In genomic region chr10:76120124-76120711, GRCm38 (mm10) we compare ENCODE assay signal across 19 mouse cellular contexts. TPM values are rescaled to one million over a fixed set of nuclear protein-coding genes. Genes with fewer than 3 reads are reported as not detected.
A peak's percentile ranks its signal among the peaks of the same experiment; 100 is the strongest.
DNase-seq lines count a peak whose midpoint lies in the region; ATAC-seq and TF ChIP-seq lines count a peak whose summit lies in the region.
"Had no signal": no experiment of that assay in that cellular context is flagged by ENCODE, and none has a peak within 500 bp of the region (broad histone marks: within the 10 kb centered on the region; RNA-seq: fewer than 3 reads in every experiment).

No protein-coding gene starts in this region.

- no peak for ATAC-seq in forebrain, embryonic 11.5 days (replicated peaks; ENCODE audit: low FRiP score)
- no peak for ATAC-seq in forebrain, embryonic 15.5 days (replicated peaks)
- ATAC-seq in intestine, postnatal 0 days, result no peak
- no peak for ATAC-seq in inflammation-experienced regulatory T-cells, adult 6 months
- ATAC-seq: liver, embryonic 12.5 days had no signal

- no peak overlapping the region for H3K4me3 ChIP-seq in forebrain, embryonic 11.5 days (ENCODE audit: low read depth, low read length)
- no peak overlapping the region for H3K4me3 ChIP-seq in forebrain, embryonic 15.5 days
- H3K4me3 ChIP-seq in intestine, postnatal 0 days (ENCODE audit: low read depth, low read length), result no peak overlapping the region
- H3K4me3 ChIP-seq: limb, embryonic 10.5 days; liver, embryonic 12.5 days had no signal

- H3K4me1 ChIP-seq in forebrain, embryonic 11.5 days (replicated peaks; ENCODE audit: control insufficient read depth, insufficient read depth, low read length), result no peaks in the 10 kb centered on the region
- peaks cover 4% of the 10 kb centered on the region; the same call in 1 of the 2 replicates for H3K4me1 ChIP-seq in forebrain, embryonic 15.5 days
- no peaks in the 10 kb centered on the region for H3K4me1 ChIP-seq in intestine, postnatal 0 days (replicated peaks; ENCODE audit: control insufficient read depth, insufficient read depth, low read length)
- H3K4me1 ChIP-seq: limb, embryonic 10.5 days; liver, embryonic 12.5 days had no signal

- H3K4me2 ChIP-seq in forebrain, embryonic 11.5 days (ENCODE audit: low read depth, low read length, severe bottlenecking), result no peak overlapping the region
- H3K4me2 ChIP-seq in forebrain, embryonic 15.5 days (replicated peaks), result no peak overlapping the region
- no peak overlapping the region for H3K4me2 ChIP-seq in intestine, postnatal 0 days (replicated peaks; ENCODE audit: low read depth)
- H3K4me2 ChIP-seq: heart, embryonic 11.5 days; liver, embryonic 12.5 days had no signal

- H3K27me3 ChIP-seq in forebrain, embryonic 11.5 days (ENCODE audit: control insufficient read depth, insufficient read depth, low read length), result no peaks in the 10 kb centered on the region
- no peaks in the 10 kb centered on the region for H3K27me3 ChIP-seq in forebrain, embryonic 15.5 days
- H3K27me3 ChIP-seq in intestine, postnatal 0 days (replicated peaks; ENCODE audit: control insufficient read depth, insufficient read depth, low read length), result no peaks in the 10 kb centered on the region
- H3K27me3 ChIP-seq: liver, embryonic 12.5 days had no signal

- H3K9me3 ChIP-seq in forebrain, embryonic 11.5 days (ENCODE audit: control insufficient read depth, low read length), result no peaks in the 10 kb centered on the region
- H3K9me3 ChIP-seq in forebrain, embryonic 15.5 days, result no peaks in the 10 kb centered on the region
- no peaks in the 10 kb centered on the region for H3K9me3 ChIP-seq in intestine, postnatal 0 days (ENCODE audit: control insufficient read depth)
- H3K9me3 ChIP-seq: limb, embryonic 10.5 days; liver, embryonic 12.5 days had no signal

- 48% methylated on average over 4 of the region's 4 CpGs for WGBS in forebrain, embryonic 11.5 days
- 21% methylated on average over 4 of the region's 4 CpGs for WGBS in forebrain, embryonic 15.5 days
- WGBS in intestine, postnatal 0 days, result 16% methylated on average over 4 of the region's 4 CpGs

- H3K27ac ChIP-seq in forebrain, embryonic 11.5 days (ENCODE audit: low read depth, low read length), result no peak overlapping the region
- no peak overlapping the region for H3K27ac ChIP-seq in forebrain, embryonic 15.5 days (replicated peaks)
- peak overlapping the region; percentile 9; the same call in 1 of the 2 replicates for H3K27ac ChIP-seq in intestine, postnatal 0 days (ENCODE audit: low read depth, low read length)
- H3K27ac ChIP-seq: limb, embryonic 10.5 days; liver, embryonic 12.5 days had no signal

- no peak overlapping the region for H3K9ac ChIP-seq in forebrain, embryonic 11.5 days (ENCODE audit: low read length)
- H3K9ac ChIP-seq in forebrain, embryonic 15.5 days (replicated peaks), result no peak overlapping the region
- no peak overlapping the region for H3K9ac ChIP-seq in intestine, postnatal 0 days (ENCODE audit: low read depth, low read length)
- H3K9ac ChIP-seq: liver, embryonic 12.5 days had no signal

- intact Hi-C loops in left cerebral cortex, postnatal 4 days (cut with DNase I), result no loop called here

- H3K36me3 ChIP-seq in forebrain, embryonic 11.5 days (ENCODE audit: control insufficient read depth, insufficient read depth, low read length), result no peaks in the 10 kb centered on the region
- no peaks in the 10 kb centered on the region for H3K36me3 ChIP-seq in forebrain, embryonic 15.5 days
- no peaks in the 10 kb centered on the region for H3K36me3 ChIP-seq in intestine, postnatal 0 days (ENCODE audit: control insufficient read depth, insufficient read depth)
- H3K36me3 ChIP-seq: limb, embryonic 10.5 days; liver, embryonic 12.5 days had no signal

- DNase-seq in forebrain, embryonic 11.5 days (ENCODE audit: low spot score), result peak; percentile 56
- peak; percentile 6 for DNase-seq in left cerebral cortex, postnatal 4 days
- DNase-seq in left cerebral cortex, adult 9 months (ENCODE audit: low spot score in 2 of 2), result no peak
- DNase-seq in NIH3T3 (ENCODE audit: low read depth), result peak; percentile 37
- no peak for DNase-seq in layer of hippocampus, adult 18-20 months (ENCODE audit: low spot score in 2 of 2)
- DNase-seq: adrenal gland, postnatal 10 days; cerebellum, adult 2 months; gastrocnemius, postnatal 36 days; heart, postnatal 36 days; right cerebral cortex, postnatal 25 days had no signal

- TF ChIP-seq CTCF in intestine, postnatal 0 days (IDR thresholded peaks at IDR 0.05; ENCODE audit: low read depth), result no peak

RNA-seq across cellular contexts. Expression of gene Slc5a4b, which starts 9.5 kb away (rescaled TPM):
- polyA plus RNA-seq in forebrain, embryonic 11.5 days (2014; fragmentation: Nextera tagmentation; extraction: Ambion mirVana), result not detected in 2 replicates
- polyA plus RNA-seq in forebrain, embryonic 15.5 days (2015; fragmentation: Nextera tagmentation; extraction: Ambion mirVana), result not detected in 2 replicates
- not detected for total RNA-seq in left cerebral cortex, postnatal 4 days (2021)
- polyA plus RNA-seq in intestine, postnatal 0 days (2015; fragmentation: Nextera tagmentation; extraction: Ambion mirVana), result 1.7 and 2.2 TPM in 2 replicates
- not detected for polyA plus RNA-seq in inflammation-experienced regulatory T-cells, adult 6 months (2017; shearing (Covaris generic))
- not detected for total RNA-seq in layer of hippocampus, adult 18-20 months (2021)
- total RNA-seq: adrenal gland, postnatal 10 days; gastrocnemius, postnatal 36 days; heart, postnatal 36 days; megakaryocyte, adult 5-6 weeks had no signal
- polyA plus RNA-seq: cerebellum, adult 2 months; cortical plate, adult 2 months; heart, embryonic 11.5 days; limb, embryonic 10.5 days; lung, embryonic 16.5 days had no signal

RNA-seq across cellular contexts. Expression of gene Slc5a4a, which starts 27.0 kb away (rescaled TPM):
- not detected in 2 replicates for polyA plus RNA-seq in forebrain, embryonic 11.5 days (2014; fragmentation: Nextera tagmentation; extraction: Ambion mirVana)
- not detected in 2 replicates for polyA plus RNA-seq in forebrain, embryonic 15.5 days (2015; fragmentation: Nextera tagmentation; extraction: Ambion mirVana)
- not detected for total RNA-seq in left cerebral cortex, postnatal 4 days (2021)
- 0.31 and 0.39 TPM in 2 replicates for polyA plus RNA-seq in intestine, postnatal 0 days (2015; fragmentation: Nextera tagmentation; extraction: Ambion mirVana)
- not detected for polyA plus RNA-seq in inflammation-experienced regulatory T-cells, adult 6 months (2017; shearing (Covaris generic))
- total RNA-seq in layer of hippocampus, adult 18-20 months (2021), result not detected
- total RNA-seq: adrenal gland, postnatal 10 days; gastrocnemius, postnatal 36 days; heart, postnatal 36 days; megakaryocyte, adult 5-6 weeks had no signal
- polyA plus RNA-seq: cerebellum, adult 2 months; cortical plate, adult 2 months; heart, embryonic 11.5 days; limb, embryonic 10.5 days; liver, embryonic 12.5 days; lung, embryonic 16.5 days had no signal

Comparison
In these comparisons a context has a peak if more than half of its experiments do, and no peak if none do; other contexts are left out.
1. DNase-seq: peak in forebrain, embryonic 11.5 days (single experiment), left cerebral cortex, postnatal 4 days (single experiment) and NIH3T3 (single experiment); none in left cerebral cortex, adult 9 months (0 of 2) and layer of hippocampus, adult 18-20 months (0 of 2).